Mouse (Mus musculus) hindbrain, embryonic 15.5 days (tissue): ENCODE measurements around the gene Rapgef1. TPM values are rescaled to one million over a fixed set of nuclear protein-coding genes. Genes with fewer than 3 reads are reported as not detected.
"Not testable (repeated sequence)": the region's sequence is repeated elsewhere in the genome, so short reads cannot be mapped to it uniquely, and the experiment has no call there.

Experiments
- ATAC-seq: fragments of 200-750 bp; cut with Nextera tagmentation; 2 replicates; pipeline ENCODE4 v1.8.0; 2017; ENCODE audit warnings: low read depth, moderate number of reproducible peaks, moderate TSS enrichment; ENCODE audit not compliant: low FRiP score
- H3K27ac ChIP-seq: fragments of 300-500 bp; sonication (generic); replicated peaks from 2 replicates; pipeline ENCODE4 v1.5.1; 2015; ENCODE audit warnings: mild to moderate bottlenecking, inconsistent platforms
- H3K27me3 ChIP-seq: fragments of 300-500 bp; sonication (generic); 2 replicates; pipeline ENCODE4 v1.6.1; 2015; ENCODE audit warnings: control low read depth, inconsistent platforms
- H3K36me3 ChIP-seq: fragments of 300-500 bp; sonication (generic); 2 replicates; pipeline ENCODE4 v1.6.1; 2015; ENCODE audit warnings: control low read depth, inconsistent platforms
- H3K4me1 ChIP-seq: fragments of 300-500 bp; sonication (generic); replicated peaks from 2 replicates; pipeline ENCODE4 v1.6.1; 2015; ENCODE audit warnings: control low read depth, inconsistent platforms
- H3K4me2 ChIP-seq: fragments of 300-500 bp; sonication (generic); 2 replicates; pipeline ENCODE4 v1.6.1; 2015; ENCODE audit warnings: moderate library complexity, mild to moderate bottlenecking, inconsistent platforms
- H3K4me3 ChIP-seq: fragments of 300-500 bp; sonication (generic); 2 replicates; pipeline ENCODE4 v1.5.1; 2015; ENCODE audit warnings: mild to moderate bottlenecking, inconsistent platforms
- H3K9ac ChIP-seq: fragments of 300-500 bp; sonication (generic); 2 replicates; pipeline ENCODE4 v1.6.1; 2015; ENCODE audit warnings: inconsistent platforms
- H3K9me3 ChIP-seq: fragments of 300-500 bp; sonication (generic); 2 replicates; pipeline ENCODE4 v1.6.1; 2016; ENCODE audit warnings: control low read depth, inconsistent platforms
- WGBS: fragments of 180-500 bp; shearing (Covaris S2); methylation state at CpG from one replicate; pipeline ENCODE4 v1.1.7; 2015; 5-methylcytosine and 5-hydroxymethylcytosine counted together
- polyA plus RNA-seq: library from polyadenylated mRNA; unstranded; fragments of >200 nt; fragmentation: Nextera tagmentation; extraction: Ambion mirVana; gene quantifications from 2 replicates; pipeline ENCODE4 v1.2.1, GENCODE M21; 2015

Gene Rapgef1
- polyA plus RNA-seq, 1 experiment from 2014 or later, result 23.4 TPM

DNA sequence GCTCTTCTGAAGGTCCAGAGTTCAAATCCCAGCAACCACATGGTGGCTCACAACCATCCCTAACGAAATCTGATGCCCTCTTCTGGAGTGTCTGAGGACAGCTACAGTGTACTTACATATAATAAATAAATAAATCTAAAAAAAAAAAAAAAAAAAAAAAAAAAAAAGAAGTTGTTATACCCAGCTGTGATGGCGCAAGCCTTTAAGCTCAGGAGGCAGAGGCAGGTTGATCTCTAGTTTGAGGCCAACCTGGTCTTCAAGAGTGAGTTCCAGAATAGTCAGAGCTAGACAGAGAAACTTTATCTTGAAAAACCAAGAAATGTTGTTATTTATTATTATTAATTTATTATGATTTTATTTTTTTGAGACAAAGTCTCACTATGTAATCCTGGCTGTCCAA is 161.7 kb downstream of the Rapgef1 start:
- H3K27ac ChIP-seq, H3K9ac ChIP-seq, H3K9me3 ChIP-seq, ATAC-seq, H3K4me1 ChIP-seq, H3K4me2 ChIP-seq, H3K4me3 ChIP-seq, H3K27me3 ChIP-seq: not testable (repeated sequence)
- WGBS, result 89% methylated on average over 2 of the region's 2 CpGs
- H3K36me3 ChIP-seq, result peaks cover 86% of the 10 kb centered on the region

DNA sequence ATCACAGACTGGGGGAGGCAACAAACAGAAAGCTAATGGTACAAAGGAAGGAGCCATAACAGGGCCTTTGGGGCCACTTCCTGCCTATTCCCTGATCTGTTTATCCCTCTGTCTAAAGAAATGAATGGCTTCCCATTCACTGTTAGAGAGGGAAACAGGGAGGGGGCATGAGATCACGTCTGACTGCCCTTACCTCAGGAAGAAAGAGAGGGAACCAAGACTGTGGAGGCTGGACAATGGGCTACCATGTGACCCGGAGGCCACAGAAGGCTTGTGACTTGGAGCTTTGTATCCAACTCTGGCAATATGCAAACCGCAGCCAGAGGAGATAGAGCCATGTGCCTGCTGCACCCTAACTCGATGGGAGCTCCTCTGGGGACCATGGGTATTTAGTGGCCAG is 164.8 kb downstream of the Rapgef1 start:
- Histone ChIP-seq H3K9ac (no peak overlapping the region), H3K4me1 (peaks cover 17% of the 10 kb centered on the region), H3K36me3 (peaks cover 58% of the 10 kb centered on the region), H3K4me2 (no peak overlapping the region), H3K27me3 (no peaks in the 10 kb centered on the region), H3K9me3 (no peaks in the 10 kb centered on the region), H3K4me3 (no peak overlapping the region), H3K27ac (no peak overlapping the region)
- WGBS, result 61% methylated on average over 4 of the region's 4 CpGs
- no peak for ATAC-seq

- peak; percentile 82 for ATAC-seq
- Histone ChIP-seq H3K36me3 (peaks cover 57% of the 10 kb centered on the region), H3K27me3 (no peaks in the 10 kb centered on the region), H3K4me2 (peak within 1 kb of the TSS; percentile 83), H3K9me3 (no peaks in the 10 kb centered on the region), H3K4me1 (peaks cover 19% of the 10 kb centered on the region), H3K27ac (peak within 1 kb of the TSS; percentile 80), H3K9ac (peak within 1 kb of the TSS; percentile 76), H3K4me3 (peak within 1 kb of the TSS; percentile 64)
- WGBS, result 1% methylated on average over 31 of the region's 31 CpGs
Observed at GRCm38 (mm10) chr2:29787104-29787917, 167.8 kb downstream of the Rapgef1 start, which contains the start of gene Coq4. Gene Coq4 (plus strand): TSS chr2:29787493.

GRCm38 (mm10) chr2:29787937-29788681 is 168.6 kb downstream of the Rapgef1 start, which contains the start of gene Trub2:
Gene Trub2 (minus strand): TSS chr2:29788502.
- no peaks in the 10 kb centered on the region for H3K27me3 ChIP-seq
- WGBS, result under 1% methylated on average over 45 of the region's 45 CpGs
- no peaks in the 10 kb centered on the region for H3K9me3 ChIP-seq
- H3K4me1 ChIP-seq, result peaks cover 19% of the 10 kb centered on the region
- peak within 1 kb of the TSS; percentile 80 for H3K27ac ChIP-seq
- H3K36me3 ChIP-seq, result peaks cover 52% of the 10 kb centered on the region
- H3K4me2 ChIP-seq, result peak within 1 kb of the TSS; percentile 83
- H3K4me3 ChIP-seq, result peak within 1 kb of the TSS; percentile 64
- ATAC-seq, result peak; percentile 87
- H3K9ac ChIP-seq, result peak within 1 kb of the TSS; percentile 76

Other genes with a start within 250 kb of the Rapgef1 start
- gene Gm13420, start 132.0 kb downstream of the Rapgef1 start, polyA plus RNA-seq, result 0.41 and 0.49 TPM in 2 replicates
- gene Gm13547, start 139.6 kb downstream of the Rapgef1 start, polyA plus RNA-seq, result 0.60 and 0.96 TPM in 2 replicates
- 38.2 and 45.7 TPM in 2 replicates for gene Coq4, start 167.8 kb downstream of the Rapgef1 start, polyA plus RNA-seq
- gene Trub2, start 168.8 kb downstream of the Rapgef1 start, polyA plus RNA-seq, result 32.0 and 32.1 TPM in 2 replicates
- 47.2 and 50.0 TPM in 2 replicates for gene Slc27a4, start 182.9 kb downstream of the Rapgef1 start, polyA plus RNA-seq
- 25.8 and 27.8 TPM in 2 replicates for gene Urm1, start 200.4 kb downstream of the Rapgef1 start, polyA plus RNA-seq
- gene Cercam, start 249.4 kb downstream of the Rapgef1 start, polyA plus RNA-seq, result 22.1 and 25.9 TPM in 2 replicates